Mouse (Mus musculus) activated CD4-positive, CD25-positive, alpha-beta regulatory T cell (primary cell): ENCODE results near the gene Olfr437. TPM values are rescaled to one million over a fixed set of nuclear protein-coding genes. Genes with fewer than 3 reads are reported as not detected.

Experiments used
- polyA plus RNA-seq, 2 experiments: library from polyadenylated mRNA; unstranded; fragments of 100-300 nt; shearing (Covaris generic); gene quantifications; one replicate each; pipeline ENCODE4 v1.2.1; 2017

Olfr437 gene
- polyA plus RNA-seq = not detected

DNA sequence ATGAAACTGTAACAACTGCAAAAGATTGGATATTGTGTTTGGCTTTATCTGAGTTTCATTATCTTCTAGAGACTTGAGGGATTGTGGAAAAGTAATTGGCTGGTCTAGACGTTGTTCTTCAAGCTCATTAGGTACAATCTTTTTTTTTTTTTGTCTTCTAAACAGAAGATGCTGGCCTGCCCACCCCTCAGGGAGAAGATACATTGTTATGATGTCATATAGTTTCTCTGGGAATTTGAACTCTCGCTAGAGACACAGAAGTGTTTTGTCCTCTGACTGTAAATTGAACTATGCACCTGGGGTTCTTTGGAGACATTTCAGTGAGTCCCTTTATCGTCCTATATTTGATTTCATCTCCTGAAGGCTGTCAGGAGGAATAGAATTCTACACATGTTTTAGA, at the start of gene Olfr437:
Gene Olfr437 (plus strand): TSS at position 301 of the 400 bp plus-strand sequence.

DNA sequence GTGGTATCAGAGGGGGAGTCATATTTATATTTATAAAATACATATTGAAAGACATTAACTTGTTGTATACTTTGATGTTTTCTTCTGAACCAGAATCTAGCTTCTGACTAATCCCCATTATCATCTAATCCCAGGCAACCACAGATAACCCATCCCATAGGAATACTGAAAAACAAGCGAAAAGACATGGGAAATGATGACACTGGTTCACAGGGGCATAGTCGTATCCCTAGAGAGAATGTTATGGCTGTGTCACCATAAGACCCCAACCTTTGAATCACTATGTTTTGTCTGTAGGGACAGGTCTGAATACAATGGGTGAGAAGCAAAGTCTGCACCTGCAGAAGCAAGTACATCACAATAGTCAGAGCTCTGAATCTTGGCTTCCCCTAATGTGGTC, 16.8 kb upstream of the Olfr437 start, which contains the start of gene Olfr237-ps1:
Gene Olfr237-ps1 (plus strand): TSS at position 301 of the 400 bp plus-strand sequence.

DNA sequence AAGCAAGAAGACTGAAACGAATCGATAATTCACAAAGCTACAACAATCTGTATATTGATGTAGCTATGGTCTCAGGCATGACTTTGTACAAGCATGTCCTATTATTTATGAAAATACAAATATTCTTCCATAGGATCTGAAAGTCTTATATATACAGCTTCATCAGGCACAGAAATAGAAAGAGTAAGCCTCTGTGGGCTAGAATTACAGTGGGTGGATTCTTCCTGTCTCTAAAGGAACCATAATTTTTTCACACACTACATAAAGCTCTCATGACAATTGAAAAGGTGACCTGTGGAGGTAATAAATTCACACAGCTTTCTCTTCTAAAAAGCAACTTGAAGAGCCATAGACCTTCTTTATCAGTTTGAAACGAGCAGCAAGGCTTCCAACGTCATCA, 8.8 kb downstream of the Olfr437 start, which contains the start of gene Olfr13:
Gene Olfr13 (plus strand): TSS at position 301 of the 400 bp plus-strand sequence.

DNA sequence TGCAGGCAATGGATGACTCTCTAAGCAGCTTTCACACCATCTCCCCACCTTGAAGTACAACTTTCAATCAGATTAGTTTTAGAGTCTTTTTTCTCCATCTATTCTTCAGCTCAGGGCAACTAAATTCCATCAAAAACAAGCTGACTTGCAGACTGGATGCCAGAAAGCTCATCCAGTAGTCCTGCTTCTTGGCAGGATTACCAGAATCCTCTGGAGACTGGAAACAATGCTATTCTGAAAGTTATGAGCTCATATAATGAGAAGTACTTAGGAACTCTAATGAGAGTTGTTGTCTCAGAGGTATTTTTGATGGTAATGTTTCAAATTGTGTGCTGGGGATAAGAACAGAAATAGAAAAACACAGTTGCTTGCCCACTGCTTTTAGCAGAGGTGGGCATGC, 33.7 kb downstream of the Olfr437 start, which contains the start of gene Olfr435:
Gene Olfr435 (plus strand): TSS at position 366 of the 400 bp plus-strand sequence.

DNA sequence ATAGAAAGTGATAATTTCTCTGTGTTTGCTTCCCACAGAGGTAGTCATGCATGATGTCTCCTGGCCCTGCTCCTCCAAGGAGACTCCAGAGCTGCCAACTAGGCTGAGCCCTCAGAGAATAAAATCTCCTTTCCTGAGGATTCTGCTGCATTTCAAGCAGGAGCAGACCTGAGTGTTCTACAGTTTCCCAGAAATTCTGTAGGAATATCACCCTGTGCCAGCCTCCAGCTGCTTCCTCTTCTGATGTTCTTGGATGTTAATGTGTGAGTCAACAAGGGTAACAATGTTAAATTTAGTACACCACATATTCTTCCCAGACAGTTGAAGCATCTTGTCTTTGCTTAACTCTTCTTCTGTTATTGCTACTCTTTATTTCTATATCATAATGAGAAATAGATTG, 49.8 kb downstream of the Olfr437 start, which contains the start of gene Olfr434:
Gene Olfr434 (plus strand): TSS at position 149 of the 400 bp plus-strand sequence.

Other genes with a start within 250 kb of the Olfr437 start
- gene Olfr446, start 241.9 kb upstream of the Olfr437 start, polyA plus RNA-seq = under 1 TPM; 0.04 to 0.06 TPM
- not detected for gene Olfr444, start 214.2 kb upstream of the Olfr437 start, polyA plus RNA-seq
- gene Olfr441, start 56.9 kb upstream of the Olfr437 start, polyA plus RNA-seq = under 1 TPM in 1 of 2 experiments, not detected in 1; 0.25 TPM
- gene Olfr237-ps1, start 16.7 kb upstream of the Olfr437 start, polyA plus RNA-seq = under 1 TPM in 1 of 2 experiments, not detected in 1; 0.18 TPM
- not detected for gene Olfr13, start 8.9 kb downstream of the Olfr437 start, polyA plus RNA-seq
- not detected for gene Olfr435, start 33.9 kb downstream of the Olfr437 start, polyA plus RNA-seq
- not detected for gene Olfr434, start 49.7 kb downstream of the Olfr437 start, polyA plus RNA-seq
- not detected for gene Olfr47, start 68.2 kb downstream of the Olfr437 start, polyA plus RNA-seq
- gene Arhgef5, start 102.3 kb downstream of the Olfr437 start, polyA plus RNA-seq = 1 to 10 TPM in 1 of 2 experiments, under 1 TPM in 1; 0.45 to 2.3 TPM
- not detected for gene Nobox, start 146.3 kb downstream of the Olfr437 start, polyA plus RNA-seq